Mouse (Mus musculus): Measurements from ENCODE around the gene Notum.

DNA sequence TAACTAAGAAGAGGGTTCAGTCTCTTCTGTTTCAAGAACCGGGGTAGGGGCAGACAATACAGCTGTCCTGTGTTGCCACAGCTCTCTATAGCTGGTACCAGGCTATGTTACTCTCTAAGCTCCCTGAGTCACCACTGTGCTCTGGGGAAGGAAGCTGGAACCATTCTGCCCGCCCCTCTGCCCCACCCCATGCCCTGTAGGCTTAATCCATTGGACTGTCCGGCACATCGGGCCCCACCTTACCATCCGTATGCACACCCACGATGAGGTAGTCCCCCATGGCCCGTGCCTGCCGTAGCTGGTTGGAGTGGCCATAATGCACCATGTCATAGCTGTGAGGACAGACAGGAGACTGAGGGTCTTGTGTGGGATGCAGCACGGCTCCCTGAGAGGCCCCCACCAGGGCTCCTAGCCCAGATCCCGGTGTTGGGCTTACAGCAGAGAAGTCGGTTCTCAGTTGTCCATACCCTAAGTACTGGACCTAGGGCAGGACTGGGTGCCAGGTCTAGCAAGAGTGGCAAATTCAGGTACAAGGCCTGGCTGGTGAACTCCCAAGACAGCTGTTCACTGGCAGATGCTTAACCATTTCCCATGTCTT is 45.3 kb downstream of the Notum start:
- TF ChIP-seq CTCF (IDR thresholded peaks at IDR 0.05; ENCODE audit: low read depth) = no peak
- no peak for TF ChIP-seq EP300 (IDR thresholded peaks at IDR 0.05; ENCODE audit: low read depth)
